Mouse (Mus musculus): Measurements from ENCODE around the gene Vwa3a. TPM values are rescaled to one million over a fixed set of nuclear protein-coding genes. Genes with fewer than 3 reads are reported as not detected.

Vwa3a gene
- polyA plus RNA-seq, 1 experiment from 2014 or later: 1.1 TPM

DNA sequence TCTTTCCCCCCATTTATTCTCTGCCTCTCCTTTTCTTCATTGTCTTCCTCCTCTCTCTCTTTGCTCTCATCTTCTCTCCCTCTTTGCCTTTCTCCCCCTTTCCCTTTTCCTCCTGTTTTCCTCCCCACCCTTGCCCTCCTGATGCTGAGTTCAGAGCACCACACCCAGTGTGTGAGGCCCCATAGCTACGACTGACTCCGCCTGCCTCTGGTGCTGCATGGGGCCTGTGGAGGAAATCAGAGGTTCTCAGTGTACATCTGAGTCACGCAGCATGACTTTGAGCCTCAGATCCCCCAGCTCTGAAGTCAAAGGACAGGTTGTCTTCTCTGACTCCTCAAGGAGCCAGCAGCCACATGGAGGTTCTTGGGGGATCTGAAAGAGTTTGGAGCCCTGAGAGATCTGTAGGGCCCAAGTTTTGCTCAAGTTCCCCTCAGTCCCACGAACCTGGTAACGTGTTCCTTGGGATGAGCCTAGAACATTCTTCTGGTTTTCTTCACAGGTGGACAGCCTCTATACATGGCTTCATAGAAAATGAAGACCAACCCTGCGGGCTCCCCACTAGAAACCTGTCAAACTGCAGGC is 72.8 kb downstream of the Vwa3a start, which contains the start of gene Gm5737:
TSS of gene Gm5737 (plus strand) at position 532 of the 582 bp plus-strand sequence.
- no peak within 1 kb of the TSS for H3K27ac ChIP-seq
- no peak within 1 kb of the TSS for H3K4me3 ChIP-seq
- H3K9me3 ChIP-seq (replicated peaks): no peaks in the 10 kb centered on the region
- peaks cover 17% of the 10 kb centered on the region for H3K27me3 ChIP-seq
- H3K4me1 ChIP-seq (replicated peaks): peaks cover 4% of the 10 kb centered on the region
- WGBS: 73% methylated on average over 6 of the region's 6 CpGs
- no peak within 1 kb of the TSS for H3K4me2 ChIP-seq
- no peak within 1 kb of the TSS for H3K9ac ChIP-seq
- ATAC-seq (replicated peaks; ENCODE audit: insufficient number of reproducible peaks, insufficient read depth, low FRiP score, low read depth): no peak
- H3K36me3 ChIP-seq: no peaks in the 10 kb centered on the region

DNA sequence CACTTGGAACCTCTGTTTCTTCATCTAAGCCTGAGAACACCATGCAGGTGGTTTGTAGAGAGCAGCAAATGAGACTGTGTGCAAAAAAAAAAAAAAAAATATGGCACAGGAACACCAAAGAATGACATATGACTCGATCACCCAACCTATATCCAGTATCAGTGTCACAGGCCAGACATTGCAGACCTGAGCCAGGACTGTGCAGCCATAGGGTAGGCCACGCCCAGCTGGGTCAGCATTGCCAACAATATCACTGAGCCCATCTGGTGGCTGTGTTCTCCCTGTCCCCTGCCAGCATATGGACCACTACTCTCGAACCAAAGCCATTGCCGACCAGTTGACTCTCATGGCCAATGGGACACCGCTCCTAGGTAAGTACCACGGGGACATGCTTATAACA is 78.4 kb downstream of the Vwa3a start:
- Histone ChIP-seq H3K4me2 (no peak overlapping the region), H3K27ac (no peak overlapping the region), H3K4me3 (no peak overlapping the region), H3K27me3 (no peaks in the 10 kb centered on the region; the same call in 1 of the 2 replicates), H3K36me3 (no peaks in the 10 kb centered on the region), H3K9me3 (replicated peaks) (no peaks in the 10 kb centered on the region), H3K9ac (no peak overlapping the region), H3K4me1 (replicated peaks) (no peaks in the 10 kb centered on the region)
- no peak for ATAC-seq (replicated peaks; ENCODE audit: insufficient number of reproducible peaks, insufficient read depth, low FRiP score, low read depth)
- WGBS: 86% methylated on average over 6 of the region's 6 CpGs

DNA sequence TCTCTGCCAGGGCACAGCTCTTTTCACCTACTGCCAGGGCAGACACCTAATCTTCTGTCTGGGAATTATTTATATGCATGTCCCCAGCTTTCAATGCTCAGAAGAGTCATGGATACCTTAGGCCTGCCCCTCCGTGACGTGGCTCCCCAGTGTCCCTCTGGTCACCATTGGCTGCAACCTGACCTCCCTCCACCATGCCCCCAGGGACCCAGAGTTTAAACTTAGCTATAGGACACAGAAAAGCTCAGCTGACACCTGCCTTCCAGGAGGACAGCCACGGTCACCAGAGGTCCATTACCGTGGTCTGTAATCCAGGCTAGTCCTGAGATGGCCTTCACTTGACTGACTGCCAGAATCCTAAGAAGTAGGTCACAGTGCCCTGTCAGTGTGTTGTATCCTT is 80.3 kb downstream of the Vwa3a start:
- ATAC-seq (replicated peaks; ENCODE audit: insufficient number of reproducible peaks, insufficient read depth, low FRiP score, low read depth): no peak
- H3K36me3 ChIP-seq: no peaks in the 10 kb centered on the region
- no peak overlapping the region for H3K4me2 ChIP-seq
- no peaks in the 10 kb centered on the region; the same call in 1 of the 2 replicates for H3K27me3 ChIP-seq
- 78% methylated on average over 4 of the region's 4 CpGs for WGBS
- no peak overlapping the region for H3K27ac ChIP-seq
- H3K9ac ChIP-seq: no peak overlapping the region
- no peaks in the 10 kb centered on the region for H3K4me1 ChIP-seq (replicated peaks)
- no peaks in the 10 kb centered on the region for H3K9me3 ChIP-seq (replicated peaks)
- no peak overlapping the region for H3K4me3 ChIP-seq

DNA sequence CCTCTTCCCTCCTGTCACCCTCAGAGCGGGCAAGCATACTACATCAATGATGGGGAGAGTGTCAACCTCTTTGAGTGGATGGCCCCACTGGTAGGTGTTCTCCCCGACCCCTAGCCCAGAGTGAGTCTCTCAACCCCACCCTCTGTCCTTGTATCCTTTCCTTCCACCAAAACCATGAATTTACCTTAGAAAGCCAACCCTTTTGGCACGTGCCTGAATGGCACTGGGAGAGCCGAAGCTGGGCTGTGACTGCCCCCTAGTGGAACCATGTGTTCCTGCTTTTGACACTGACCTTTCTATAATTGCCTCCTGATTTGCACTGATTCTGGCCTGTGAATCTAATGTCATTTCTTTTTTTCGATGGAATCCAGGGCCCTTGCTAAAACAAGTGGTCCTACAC is 84.1 kb downstream of the Vwa3a start:
- 23% methylated on average over 5 of the region's 5 CpGs for WGBS
- no peak for ATAC-seq (replicated peaks; ENCODE audit: insufficient number of reproducible peaks, insufficient read depth, low FRiP score, low read depth)
- Histone ChIP-seq H3K36me3 (no peaks in the 10 kb centered on the region), H3K9me3 (replicated peaks) (no peaks in the 10 kb centered on the region), H3K9ac (no peak overlapping the region), H3K4me1 (replicated peaks) (no peaks in the 10 kb centered on the region), H3K27me3 (peaks cover 3% of the 10 kb centered on the region; the same call in 1 of the 2 replicates), H3K27ac (no peak overlapping the region), H3K4me2 (no peak overlapping the region), H3K4me3 (no peak overlapping the region)

DNA sequence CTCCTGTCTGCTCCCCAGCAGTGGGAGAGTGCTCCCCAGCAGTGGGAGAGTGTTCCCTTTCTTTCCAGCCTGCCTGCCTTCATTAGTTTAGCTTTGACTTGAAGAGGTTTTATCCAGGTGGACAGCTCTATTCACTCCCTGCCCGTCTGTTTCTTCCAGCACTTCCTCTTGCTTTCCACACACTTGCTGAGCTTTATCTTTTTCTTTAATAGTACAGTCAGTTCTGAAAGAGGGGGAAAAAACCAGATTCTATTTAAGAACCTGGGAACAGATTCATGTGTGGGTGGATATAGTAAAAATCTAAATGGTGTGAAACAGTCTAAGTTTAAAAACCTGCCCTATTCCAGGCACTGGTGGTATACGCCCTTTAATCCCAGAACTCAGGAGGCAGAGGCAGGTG is 86.0 kb downstream of the Vwa3a start:
- Histone ChIP-seq H3K27me3 (peaks cover 7% of the 10 kb centered on the region; the same call in 1 of the 2 replicates), H3K9ac (no peak overlapping the region), H3K27ac (no peak overlapping the region), H3K36me3 (no peaks in the 10 kb centered on the region), H3K4me3 (no peak overlapping the region), H3K4me2 (no peak overlapping the region), H3K4me1 (replicated peaks) (peaks cover 2% of the 10 kb centered on the region; the same call in 1 of the 2 replicates), H3K9me3 (replicated peaks) (no peaks in the 10 kb centered on the region)
- ATAC-seq (replicated peaks; ENCODE audit: insufficient number of reproducible peaks, insufficient read depth, low FRiP score, low read depth): no peak
- 62% methylated on average over 2 of the region's 2 CpGs for WGBS

DNA sequence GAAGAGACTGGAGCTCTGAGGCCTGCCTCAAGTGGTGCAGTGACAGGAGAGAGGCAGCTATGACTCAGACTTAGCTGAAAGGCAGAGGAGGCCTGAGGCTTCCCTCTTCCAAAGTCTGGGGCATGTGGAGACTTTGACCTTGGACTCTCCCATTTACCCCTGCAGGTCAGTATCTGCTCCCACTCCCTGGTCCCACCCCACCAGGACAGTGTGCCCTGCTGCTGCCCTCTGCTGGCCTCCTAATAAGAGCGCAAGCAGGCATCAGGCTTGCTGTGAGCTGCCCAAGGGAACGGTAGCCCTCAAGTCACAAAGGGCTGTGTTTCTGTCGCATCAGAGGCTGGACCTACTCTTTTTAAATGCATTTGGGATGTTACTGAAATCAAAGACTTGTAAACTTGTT is 87.3 kb downstream of the Vwa3a start:
- Histone ChIP-seq H3K9ac (no peak overlapping the region), H3K4me2 (no peak overlapping the region), H3K27ac (no peak overlapping the region), H3K36me3 (no peaks in the 10 kb centered on the region), H3K4me3 (no peak overlapping the region), H3K9me3 (replicated peaks) (no peaks in the 10 kb centered on the region), H3K4me1 (replicated peaks) (peaks cover 12% of the 10 kb centered on the region), H3K27me3 (peaks cover 7% of the 10 kb centered on the region; the same call in 1 of the 2 replicates)
- WGBS: 18% methylated on average over 3 of the region's 3 CpGs
- ATAC-seq (replicated peaks; ENCODE audit: insufficient number of reproducible peaks, insufficient read depth, low FRiP score, low read depth): no peak

DNA sequence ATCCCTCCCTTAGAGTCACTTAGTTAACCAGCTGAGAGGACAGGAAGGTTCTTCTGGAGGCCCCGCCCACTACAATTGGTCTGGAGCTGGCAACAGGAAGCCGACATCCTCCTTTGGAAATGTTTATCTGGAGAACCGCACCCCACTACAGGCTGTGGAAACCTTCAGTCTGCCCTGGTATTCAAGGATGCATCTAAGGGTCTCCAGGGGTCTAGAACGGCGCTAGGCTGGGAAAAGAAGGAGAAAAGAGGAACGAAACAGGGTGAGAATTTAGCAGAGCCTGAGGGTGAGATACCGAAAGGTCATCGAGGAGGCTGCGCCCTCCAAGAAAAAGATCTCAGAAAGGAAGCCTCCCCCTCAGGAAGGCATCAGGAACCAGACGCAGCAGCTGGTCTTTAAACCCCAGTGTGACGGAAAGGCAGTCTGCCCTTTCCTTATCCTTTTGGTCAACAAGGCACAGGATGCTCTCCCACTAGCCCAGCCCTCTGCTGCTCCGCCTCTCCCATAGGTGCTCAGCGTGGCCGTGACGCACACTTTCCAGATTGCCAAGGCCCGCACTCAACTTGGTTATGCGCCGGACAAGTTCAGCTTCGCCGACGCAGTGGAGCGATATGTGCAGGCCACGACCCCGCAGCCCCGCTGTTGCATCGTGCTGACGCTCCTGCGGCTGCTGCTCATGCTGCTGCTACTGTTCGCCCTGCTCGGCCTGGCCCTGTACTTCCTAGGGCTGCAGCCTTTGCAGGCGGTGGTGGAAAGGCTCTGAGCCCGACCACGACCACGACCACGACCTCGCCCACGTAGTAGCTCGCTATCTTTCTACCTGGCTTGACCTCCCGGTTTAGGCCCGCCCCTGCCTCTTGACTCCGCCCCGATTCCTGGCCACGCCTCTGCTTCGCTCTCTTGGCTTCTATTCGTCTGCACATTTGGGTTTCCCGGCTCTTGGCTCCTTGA is 91.6 kb downstream of the Vwa3a start:
- ATAC-seq (replicated peaks; ENCODE audit: insufficient number of reproducible peaks, insufficient read depth, low FRiP score, low read depth): peak; percentile 47
- H3K9ac ChIP-seq: peak overlapping the region; percentile 39
- H3K4me1 ChIP-seq (replicated peaks): peaks cover 17% of the 10 kb centered on the region
- peak overlapping the region; percentile 55 for H3K4me3 ChIP-seq
- no peaks in the 10 kb centered on the region for H3K36me3 ChIP-seq
- peak overlapping the region; percentile 69 for H3K27ac ChIP-seq
- WGBS: 1% methylated on average over 46 of the region's 46 CpGs
- peaks cover 12% of the 10 kb centered on the region; the same call in 1 of the 2 replicates for H3K27me3 ChIP-seq
- peak overlapping the region; percentile 83 for H3K4me2 ChIP-seq
- H3K9me3 ChIP-seq (replicated peaks): no peaks in the 10 kb centered on the region

DNA sequence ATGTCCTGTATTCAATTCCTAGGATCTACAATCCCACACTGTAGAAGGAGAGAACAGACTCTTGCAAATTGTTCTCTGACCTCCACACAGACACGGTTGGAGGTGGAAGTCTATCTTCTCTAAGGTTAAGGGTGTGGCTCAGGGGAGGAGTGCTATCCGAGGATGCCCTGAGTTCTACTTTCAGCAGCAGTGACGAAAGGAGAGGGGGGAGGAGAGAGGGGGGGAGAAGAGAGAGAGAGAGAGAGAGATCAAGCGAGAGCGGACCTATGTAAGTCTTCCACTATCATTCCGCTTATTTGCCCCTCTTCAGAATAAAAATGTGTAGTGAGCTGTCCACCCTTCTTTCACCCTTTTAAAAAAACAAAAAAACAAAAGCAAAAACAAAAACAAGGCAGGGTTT is 95.3 kb downstream of the Vwa3a start:
- H3K4me1 ChIP-seq (replicated peaks): peaks cover 23% of the 10 kb centered on the region
- H3K36me3 ChIP-seq: no peaks in the 10 kb centered on the region
- H3K9me3 ChIP-seq (replicated peaks): no peaks in the 10 kb centered on the region
- H3K9ac ChIP-seq: peak overlapping the region; percentile 47
- H3K4me3 ChIP-seq: peak overlapping the region; percentile 68
- H3K4me2 ChIP-seq: peak overlapping the region; percentile 65
- peaks cover 8% of the 10 kb centered on the region; the same call in 1 of the 2 replicates for H3K27me3 ChIP-seq
- 46% methylated on average over 6 of the region's 6 CpGs for WGBS
- H3K27ac ChIP-seq: 0 out of 2 replicates have a peak overlapping the region, but pooled peaks have one; percentile 82
- ATAC-seq (replicated peaks; ENCODE audit: insufficient number of reproducible peaks, insufficient read depth, low FRiP score, low read depth): no peak

DNA sequence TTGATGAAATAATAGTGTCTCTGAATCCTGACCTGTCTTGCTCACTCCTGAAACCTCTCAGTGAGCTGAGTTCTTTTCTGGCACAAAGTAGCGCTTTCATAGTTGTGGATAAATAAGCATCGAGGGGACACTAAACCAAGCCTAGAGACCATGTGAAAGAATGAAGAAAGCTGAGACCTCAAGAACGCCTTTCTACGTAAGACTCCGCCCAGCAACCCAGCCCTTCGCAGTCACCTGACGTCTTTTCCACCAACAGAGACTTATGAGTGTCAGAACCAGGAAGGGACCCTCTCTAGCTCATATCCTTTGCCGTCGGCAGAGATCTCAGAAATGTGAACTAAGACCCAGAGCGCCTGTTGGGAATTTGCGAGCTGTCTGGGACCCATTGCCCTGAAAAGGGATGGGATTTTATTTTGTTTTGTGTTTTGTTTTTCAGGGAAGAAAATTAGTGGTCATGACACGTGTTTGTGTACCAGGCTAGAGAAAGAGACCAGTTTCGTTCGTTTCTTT is 95.8 kb downstream of the Vwa3a start:
- Histone ChIP-seq H3K4me1 (replicated peaks) (peaks cover 23% of the 10 kb centered on the region), H3K9ac (peak overlapping the region; percentile 47), H3K4me2 (peak overlapping the region; percentile 65), H3K9me3 (replicated peaks) (no peaks in the 10 kb centered on the region), H3K36me3 (no peaks in the 10 kb centered on the region), H3K27ac (peak overlapping the region; percentile 82), H3K4me3 (peak overlapping the region; percentile 68), H3K27me3 (peaks cover 5% of the 10 kb centered on the region; the same call in 1 of the 2 replicates)
- WGBS: 13% methylated on average over 14 of the region's 14 CpGs
- ATAC-seq (replicated peaks; ENCODE audit: insufficient number of reproducible peaks, insufficient read depth, low FRiP score, low read depth): peak; percentile 73

DNA sequence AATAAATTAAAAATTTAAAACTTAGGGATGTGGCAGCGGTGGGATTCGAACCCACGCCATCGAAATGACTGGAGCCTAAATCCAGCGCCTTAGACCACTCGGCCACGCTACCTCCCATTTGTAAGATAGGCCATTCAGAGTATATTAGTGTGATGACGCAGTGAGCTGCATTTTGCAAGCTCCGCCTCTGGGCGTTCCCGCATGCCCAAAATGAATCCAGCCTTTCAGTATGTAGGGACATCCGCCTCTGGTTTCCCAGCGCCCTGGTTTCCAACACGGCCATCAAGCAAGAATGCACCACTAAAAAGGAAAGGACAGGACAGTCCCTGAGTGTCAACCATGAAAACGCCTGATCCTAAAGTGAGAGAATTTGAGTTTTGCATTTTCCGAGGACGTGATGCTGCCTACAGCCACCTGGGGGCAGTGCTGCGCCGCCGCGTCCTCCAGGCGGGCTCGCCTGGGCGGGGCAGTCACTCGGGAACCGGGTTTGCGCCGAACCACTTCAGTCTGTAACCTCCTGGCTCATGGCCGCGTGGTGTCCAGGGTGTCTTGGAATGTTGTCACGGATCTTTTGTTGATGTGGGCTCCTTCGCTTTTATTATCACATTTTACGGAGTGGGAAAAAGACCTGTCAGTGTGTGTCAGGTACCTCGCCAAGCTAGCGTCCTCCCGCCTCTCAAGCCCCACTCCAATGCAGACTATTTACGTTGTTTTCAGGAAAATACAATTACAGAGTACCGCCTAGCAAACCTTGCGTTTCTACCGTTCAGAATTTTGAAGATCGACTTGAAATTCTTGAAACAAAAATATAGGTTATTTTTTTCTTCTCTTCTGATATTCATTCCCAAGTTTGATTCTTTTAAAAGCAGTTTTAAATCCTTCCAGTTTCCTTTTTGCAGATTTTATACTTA is 96.6 kb downstream of the Vwa3a start:
- peak overlapping the region; percentile 68 for H3K4me3 ChIP-seq
- H3K9me3 ChIP-seq (replicated peaks): no peaks in the 10 kb centered on the region
- H3K4me2 ChIP-seq: peak overlapping the region; percentile 65
- no peaks in the 10 kb centered on the region for H3K36me3 ChIP-seq
- peak overlapping the region; percentile 82 for H3K27ac ChIP-seq
- H3K4me1 ChIP-seq (replicated peaks): peaks cover 15% of the 10 kb centered on the region
- WGBS: under 1% methylated on average over 41 of the region's 41 CpGs
- H3K27me3 ChIP-seq: peaks cover 5% of the 10 kb centered on the region; the same call in 1 of the 2 replicates
- ATAC-seq (replicated peaks; ENCODE audit: insufficient number of reproducible peaks, insufficient read depth, low FRiP score, low read depth): peak; percentile 84
- peak overlapping the region; percentile 63 for H3K9ac ChIP-seq
